Mouse (Mus musculus) megakaryocyte, embryonic 14.5 days (primary cell): ENCODE data around the gene Slc46a2.

ENCODE experiments used
- FLI1 ChIP-seq: IDR thresholded peaks from 2 replicates; pipeline ENCODE4 v1.6.1; 2012; ENCODE audit warnings: low read length, inconsistent platforms, mixed read lengths
- GATA1 ChIP-seq: IDR thresholded peaks from 3 replicates; pipeline ENCODE4 v1.6.1; 2012; ENCODE audit warnings: mixed read lengths, low read length, inconsistent platforms, borderline replicate concordance

DNA sequence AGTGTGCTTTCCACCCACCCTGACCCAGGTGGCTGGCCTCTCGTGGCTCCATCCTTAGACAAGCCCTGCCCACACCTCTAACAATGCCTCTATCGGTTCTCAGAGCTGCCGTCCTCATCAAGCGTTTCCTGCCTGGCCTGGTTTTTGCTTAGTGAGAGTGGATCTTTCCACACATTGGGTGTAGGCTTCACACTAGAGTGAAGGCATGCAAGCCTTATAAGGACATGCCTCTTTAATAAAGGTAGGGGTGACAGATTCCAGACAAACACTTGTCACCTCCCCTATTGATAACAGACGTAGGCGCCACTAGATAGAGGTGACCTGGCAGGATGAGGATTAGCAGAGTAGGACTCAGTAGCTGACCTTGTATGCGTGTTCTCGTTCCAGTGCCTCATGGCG is 16.3 kb downstream of the Slc46a2 start:
- TF ChIP-seq FLI1, result no peak
- TF ChIP-seq GATA1, result no peak
